Mouse (Mus musculus): ENCODE results near the gene Slc7a15. TPM values are rescaled to one million over a fixed set of nuclear protein-coding genes. Genes with fewer than 3 reads are reported as not detected.

Slc7a15 gene
- polyA plus RNA-seq, 2 experiments: not detected

GRCm38 (mm10) chr12:8539471-8539870 lies 59.4 kb downstream of the Slc7a15 start:
- Histone ChIP-seq H3K9ac (ENCODE audit: low read depth, low read length, severe bottlenecking) (no peak overlapping the region), H3K4me3 (replicated peaks; ENCODE audit: low read length) (no peak overlapping the region), H3K36me3 (ENCODE audit: control insufficient read depth, insufficient read depth, low read length) (no peaks in the 10 kb centered on the region), H3K4me1 (ENCODE audit: control insufficient read depth, insufficient read depth, low read length) (no peaks in the 10 kb centered on the region), H3K4me2 (replicated peaks; ENCODE audit: low read depth, low read length, severe bottlenecking) (no peak overlapping the region), H3K27me3 (ENCODE audit: control insufficient read depth, insufficient read depth, low read length) (no peaks in the 10 kb centered on the region), H3K27ac (replicated peaks; ENCODE audit: low read depth, low read length) (no peak overlapping the region), H3K9me3 (ENCODE audit: control insufficient read depth, low read length) (no peaks in the 10 kb centered on the region)
- TF ChIP-seq POLR2A (IDR thresholded peaks at IDR 0.05; ENCODE audit: borderline replicate concordance, extremely low read depth, insufficient read depth, insufficient read length): no peak
- 87% methylated on average over 13 of the region's 13 CpGs for WGBS
- no peak for ATAC-seq (ENCODE audit: low FRiP score, low read depth)
- no peak for DNase-seq (ENCODE audit: low spot score)

- Histone ChIP-seq H3K27me3 (ENCODE audit: control insufficient read depth, insufficient read depth, low read length) (no peaks in the 10 kb centered on the region), H3K9ac (ENCODE audit: low read depth, low read length, severe bottlenecking) (no peak overlapping the region), H3K27ac (replicated peaks; ENCODE audit: low read depth, low read length) (no peak overlapping the region), H3K36me3 (ENCODE audit: control insufficient read depth, insufficient read depth, low read length) (no peaks in the 10 kb centered on the region), H3K4me2 (replicated peaks; ENCODE audit: low read depth, low read length, severe bottlenecking) (no peak overlapping the region), H3K4me1 (ENCODE audit: control insufficient read depth, insufficient read depth, low read length) (no peaks in the 10 kb centered on the region), H3K9me3 (ENCODE audit: control insufficient read depth, low read length) (no peaks in the 10 kb centered on the region), H3K4me3 (replicated peaks; ENCODE audit: low read length) (no peak overlapping the region)
- 90% methylated on average over 5 of the region's 5 CpGs for WGBS
- ATAC-seq (ENCODE audit: low FRiP score, low read depth): no peak
- no peak for DNase-seq (ENCODE audit: low spot score)
- no peak for TF ChIP-seq POLR2A (IDR thresholded peaks at IDR 0.05; ENCODE audit: borderline replicate concordance, extremely low read depth, insufficient read depth, insufficient read length)
These were observed 61.6 kb downstream of the Slc7a15 start for GRCm38 (mm10) chr12:8537291-8537690.

GRCm38 (mm10) chr12:8536221-8536965 lies 62.5 kb downstream of the Slc7a15 start:
- Histone ChIP-seq H3K9ac (ENCODE audit: low read depth, low read length, severe bottlenecking) (no peak overlapping the region), H3K36me3 (ENCODE audit: control insufficient read depth, insufficient read depth, low read length) (no peaks in the 10 kb centered on the region), H3K4me1 (ENCODE audit: control insufficient read depth, insufficient read depth, low read length) (no peaks in the 10 kb centered on the region), H3K27me3 (ENCODE audit: control insufficient read depth, insufficient read depth, low read length) (no peaks in the 10 kb centered on the region), H3K9me3 (ENCODE audit: control insufficient read depth, low read length) (no peaks in the 10 kb centered on the region), H3K4me3 (replicated peaks; ENCODE audit: low read length) (no peak overlapping the region), H3K27ac (replicated peaks; ENCODE audit: low read depth, low read length) (no peak overlapping the region), H3K4me2 (replicated peaks; ENCODE audit: low read depth, low read length, severe bottlenecking) (no peak overlapping the region)
- DNase-seq (ENCODE audit: low spot score): no peak
- ATAC-seq (ENCODE audit: low FRiP score, low read depth): no peak
- WGBS: 63% methylated on average over 9 of the region's 9 CpGs
- no peak for TF ChIP-seq POLR2A (IDR thresholded peaks at IDR 0.05; ENCODE audit: borderline replicate concordance, extremely low read depth, insufficient read depth, insufficient read length)

GRCm38 (mm10) chr12:8535596-8535995 lies 63.3 kb downstream of the Slc7a15 start:
- Histone ChIP-seq H3K4me3 (replicated peaks; ENCODE audit: low read length) (no peak overlapping the region), H3K4me2 (replicated peaks; ENCODE audit: low read depth, low read length, severe bottlenecking) (no peak overlapping the region), H3K9me3 (ENCODE audit: control insufficient read depth, low read length) (no peaks in the 10 kb centered on the region), H3K36me3 (ENCODE audit: control insufficient read depth, insufficient read depth, low read length) (no peaks in the 10 kb centered on the region), H3K27me3 (ENCODE audit: control insufficient read depth, insufficient read depth, low read length) (no peaks in the 10 kb centered on the region), H3K9ac (ENCODE audit: low read depth, low read length, severe bottlenecking) (no peak overlapping the region), H3K4me1 (ENCODE audit: control insufficient read depth, insufficient read depth, low read length) (no peaks in the 10 kb centered on the region), H3K27ac (replicated peaks; ENCODE audit: low read depth, low read length) (no peak overlapping the region)
- ATAC-seq (ENCODE audit: low FRiP score, low read depth) (no peak; the same call in 1 of the 2 replicates), DNase-seq (ENCODE audit: low spot score) (no peak)
- WGBS: 85% methylated on average over 7 of the region's 7 CpGs
- no peak for TF ChIP-seq POLR2A (IDR thresholded peaks at IDR 0.05; ENCODE audit: borderline replicate concordance, extremely low read depth, insufficient read depth, insufficient read length)

- H3K4me1 ChIP-seq (ENCODE audit: control insufficient read depth, insufficient read depth, low read length): no peaks in the 10 kb centered on the region
- DNase-seq (ENCODE audit: low spot score) (no peak), ATAC-seq (ENCODE audit: low FRiP score, low read depth) (no peak)
- no peak for TF ChIP-seq POLR2A (IDR thresholded peaks at IDR 0.05; ENCODE audit: borderline replicate concordance, extremely low read depth, insufficient read depth, insufficient read length)
- H3K4me2 ChIP-seq (replicated peaks; ENCODE audit: low read depth, low read length, severe bottlenecking): no peak overlapping the region
- H3K27ac ChIP-seq (replicated peaks; ENCODE audit: low read depth, low read length): no peak overlapping the region
- no peak overlapping the region for H3K4me3 ChIP-seq (replicated peaks; ENCODE audit: low read length)
- no peaks in the 10 kb centered on the region for H3K36me3 ChIP-seq (ENCODE audit: control insufficient read depth, insufficient read depth, low read length)
- no peaks in the 10 kb centered on the region for H3K9me3 ChIP-seq (ENCODE audit: control insufficient read depth, low read length)
- no peak overlapping the region for H3K9ac ChIP-seq (ENCODE audit: low read depth, low read length, severe bottlenecking)
- WGBS: 57% methylated on average over 1 of the region's 1 CpGs
- H3K27me3 ChIP-seq (ENCODE audit: control insufficient read depth, insufficient read depth, low read length): no peaks in the 10 kb centered on the region
These were observed 64.0 kb downstream of the Slc7a15 start for GRCm38 (mm10) chr12:8534915-8535314.
